Mouse (Mus musculus): ENCODE measurements around the gene Mapk1. TPM values are rescaled to one million over a fixed set of nuclear protein-coding genes. Genes with fewer than 3 reads are reported as not detected.

Gene Mapk1
- polyA plus RNA-seq, 1 experiment from 2014 or later = 177 TPM

DNA sequence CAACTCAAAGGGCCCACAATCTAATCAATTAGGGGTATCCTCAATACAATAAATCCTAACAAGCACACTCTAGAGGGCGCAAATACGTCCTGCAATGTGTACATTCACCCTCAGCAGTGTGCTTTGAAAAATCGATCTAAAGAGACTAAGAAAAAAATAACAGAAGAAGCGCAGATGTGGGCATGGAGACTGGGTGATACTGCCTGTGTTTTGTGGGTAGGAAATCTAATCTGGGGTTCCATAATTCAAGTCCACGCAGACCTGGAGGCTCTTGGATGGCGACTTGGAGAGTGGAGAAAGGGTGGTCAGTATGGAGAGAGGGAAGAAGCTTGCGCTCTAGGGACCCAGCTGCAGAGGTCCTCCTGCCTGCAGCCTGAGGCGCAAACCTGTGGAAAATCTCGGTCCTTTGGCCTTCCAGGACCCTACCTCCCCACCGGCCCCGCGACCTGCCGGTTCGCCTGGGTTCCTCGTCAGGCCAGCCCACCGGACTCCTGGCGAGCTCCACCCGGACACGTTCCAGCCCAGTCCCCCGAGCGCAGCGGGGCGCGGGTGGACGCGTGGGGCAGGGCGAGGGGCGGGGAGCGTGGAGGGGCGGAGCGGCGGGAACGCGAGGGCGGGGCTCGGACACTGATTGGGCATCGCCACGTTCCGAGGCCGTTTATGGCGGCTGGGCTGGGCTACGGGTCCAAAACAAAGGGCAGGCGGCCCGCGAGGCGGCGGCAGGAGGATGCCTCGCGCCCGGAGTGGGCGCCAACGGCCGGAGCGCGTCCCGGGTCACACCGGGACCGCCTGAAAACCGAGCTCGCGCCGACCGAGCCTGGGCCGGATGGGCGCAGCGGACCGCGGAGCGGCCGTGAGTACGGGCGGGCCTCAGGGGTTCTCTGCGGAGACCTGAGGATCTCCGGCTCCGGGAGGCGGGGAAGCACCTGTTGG is 86.6 kb downstream of the Mapk1 start, which contains the start of gene Ypel1:
TSS of gene Ypel1 (plus strand) at position 186 of the 933 bp plus-strand sequence.
- Histone ChIP-seq H3K4me1 (0 out of 2 replicates have a peak, but pooled peaks cover 6% of the 10 kb centered on the region), H3K4me3 (peak within 1 kb of the TSS; percentile 73), H3K27ac (peak within 1 kb of the TSS; percentile 80), H3K4me2 (replicated peaks) (peak within 1 kb of the TSS; percentile 73), H3K27me3 (replicated peaks) (no peaks in the 10 kb centered on the region), H3K36me3 (peaks cover 7% of the 10 kb centered on the region), H3K9ac (peak within 1 kb of the TSS; percentile 87), H3K9me3 (no peaks in the 10 kb centered on the region)
- ATAC-seq (ENCODE audit: low FRiP score, low read depth) = peak; percentile 97
- WGBS = under 1% methylated on average over 76 of the region's 76 CpGs

DNA sequence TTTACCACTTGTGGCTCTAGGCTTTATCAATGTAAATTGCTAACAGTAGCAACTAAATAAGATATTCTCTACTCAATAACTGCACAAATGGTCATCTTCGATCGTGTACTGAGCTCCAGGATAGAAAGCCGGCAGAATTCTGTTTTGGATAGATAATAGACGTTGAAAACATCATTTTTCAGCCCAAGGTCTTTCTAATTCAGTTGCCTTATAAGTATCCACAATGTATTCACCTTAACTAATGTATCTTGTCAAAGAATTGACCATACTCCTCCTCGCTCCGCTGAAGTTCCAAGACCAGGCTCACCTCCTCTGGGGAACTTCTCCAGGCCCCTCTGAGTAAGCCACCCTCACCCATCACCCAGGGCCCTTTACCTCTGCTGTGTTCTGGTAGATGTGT is 87.5 kb downstream of the Mapk1 start:
- H3K27me3 ChIP-seq (replicated peaks) = no peaks in the 10 kb centered on the region
- H3K36me3 ChIP-seq = peaks cover 17% of the 10 kb centered on the region
- H3K9ac ChIP-seq = 0 out of 2 replicates have a peak overlapping the region, but pooled peaks have one; percentile 87
- WGBS = 50% methylated on average over 6 of the region's 6 CpGs
- 0 out of 2 replicates have a peak, but pooled peaks cover 6% of the 10 kb centered on the region for H3K4me1 ChIP-seq
- ATAC-seq (ENCODE audit: low FRiP score, low read depth) = no peak
- H3K9me3 ChIP-seq = peaks cover 5% of the 10 kb centered on the region; the same call in 1 of the 2 replicates
- peak overlapping the region; percentile 73 for H3K4me3 ChIP-seq
- peak overlapping the region; percentile 73 for H3K4me2 ChIP-seq (replicated peaks)
- no peak overlapping the region for H3K27ac ChIP-seq

DNA sequence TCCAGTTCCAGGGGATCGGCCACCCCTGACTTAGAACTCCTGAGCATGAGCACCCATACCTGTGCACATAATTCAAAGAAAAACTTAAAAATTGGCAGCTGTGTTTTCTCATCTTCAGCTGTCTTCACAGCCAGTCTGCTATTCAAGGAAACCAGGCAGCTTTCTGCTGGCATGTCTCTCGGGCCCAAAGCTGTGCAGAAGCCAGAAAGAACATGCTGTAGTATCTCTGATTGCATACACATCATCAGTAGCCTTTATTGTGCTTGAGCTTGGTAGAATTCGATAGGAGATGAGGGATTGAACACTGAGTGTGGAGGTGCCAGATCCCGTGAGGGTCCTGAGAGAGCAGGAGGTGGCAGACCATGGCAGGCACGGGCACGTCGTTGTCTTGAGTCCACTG is 89.8 kb downstream of the Mapk1 start:
- H3K4me1 ChIP-seq = 0 out of 2 replicates have a peak, but pooled peaks cover 6% of the 10 kb centered on the region
- peaks cover 32% of the 10 kb centered on the region for H3K36me3 ChIP-seq
- no peak for ATAC-seq (ENCODE audit: low FRiP score, low read depth)
- no peak overlapping the region for H3K9ac ChIP-seq
- no peak overlapping the region for H3K4me3 ChIP-seq
- peaks cover 5% of the 10 kb centered on the region; the same call in 1 of the 2 replicates for H3K9me3 ChIP-seq
- 96% methylated on average over 7 of the region's 7 CpGs for WGBS
- H3K27me3 ChIP-seq (replicated peaks) = no peaks in the 10 kb centered on the region
- no peak overlapping the region for H3K4me2 ChIP-seq (replicated peaks)
- H3K27ac ChIP-seq = no peak overlapping the region

DNA sequence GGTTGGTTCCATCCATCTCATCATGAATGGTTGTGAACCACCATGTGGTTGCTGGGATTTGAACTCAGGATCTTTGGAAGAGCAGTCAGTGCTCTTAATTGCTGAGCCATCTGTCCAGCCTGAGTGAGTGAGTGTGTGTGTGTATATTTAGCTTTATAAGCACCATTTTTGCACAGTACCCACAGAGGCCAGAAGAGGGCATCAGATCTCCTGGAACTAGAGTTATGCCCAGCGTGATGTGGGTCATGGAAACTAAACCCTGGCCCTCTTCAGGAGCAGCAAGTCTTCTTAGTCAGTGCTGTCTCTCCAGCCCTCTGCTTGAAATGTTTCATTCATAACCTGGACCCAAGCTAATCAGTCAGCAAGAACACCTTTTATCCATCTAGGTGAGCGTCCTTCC is 93.1 kb downstream of the Mapk1 start:
- no peaks in the 10 kb centered on the region for H3K4me1 ChIP-seq
- H3K36me3 ChIP-seq = peaks cover 60% of the 10 kb centered on the region
- H3K4me3 ChIP-seq = no peak overlapping the region
- 94% methylated on average over 2 of the region's 2 CpGs for WGBS
- no peak overlapping the region for H3K27ac ChIP-seq
- H3K4me2 ChIP-seq (replicated peaks) = no peak overlapping the region
- ATAC-seq (ENCODE audit: low FRiP score, low read depth) = no peak
- peaks cover 5% of the 10 kb centered on the region; the same call in 1 of the 2 replicates for H3K9me3 ChIP-seq
- H3K27me3 ChIP-seq (replicated peaks) = no peaks in the 10 kb centered on the region
- H3K9ac ChIP-seq = no peak overlapping the region

DNA sequence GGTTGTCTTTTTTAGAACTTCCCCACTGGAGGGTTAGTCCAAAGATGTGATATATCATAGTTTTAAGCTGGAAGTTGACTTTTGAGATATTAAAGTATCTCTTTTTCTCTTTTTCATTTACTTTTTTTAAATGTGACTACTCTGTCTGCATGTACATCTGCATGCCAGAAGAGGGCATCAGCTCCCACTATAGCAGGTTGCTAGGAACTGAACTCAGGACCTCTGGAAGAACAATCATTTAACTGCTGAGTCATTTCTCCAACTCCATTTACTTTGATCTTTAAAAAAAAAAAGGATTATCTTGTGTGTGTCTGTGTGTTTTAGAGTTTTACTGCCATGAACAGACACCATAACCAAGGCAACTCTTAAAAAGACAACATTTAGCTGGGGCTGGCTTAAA is 93.7 kb downstream of the Mapk1 start:
- peaks cover 66% of the 10 kb centered on the region for H3K36me3 ChIP-seq

DNA sequence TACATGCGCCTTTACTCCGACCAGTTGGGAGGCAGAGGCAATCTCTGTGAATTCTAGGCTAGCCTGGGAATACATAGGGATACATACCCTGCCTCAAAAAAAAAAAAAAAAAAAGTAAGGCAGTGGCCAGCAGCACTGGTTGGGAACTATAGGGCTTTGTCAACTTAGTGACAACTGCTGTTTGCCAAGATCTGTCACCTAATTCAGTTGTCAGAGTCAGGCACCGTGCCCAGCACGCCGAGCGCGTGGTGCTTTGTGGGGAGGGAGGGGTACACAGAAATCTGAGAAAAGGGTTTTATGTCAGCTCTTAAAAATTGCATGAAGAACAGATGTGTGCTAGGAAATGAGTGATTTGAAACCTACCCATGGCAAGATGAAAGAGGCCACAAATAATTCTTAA is 94.9 kb downstream of the Mapk1 start:
- no peak overlapping the region for H3K27ac ChIP-seq
- H3K4me1 ChIP-seq = no peaks in the 10 kb centered on the region
- H3K9ac ChIP-seq = no peak overlapping the region
- H3K4me3 ChIP-seq = no peak overlapping the region
- peaks cover 78% of the 10 kb centered on the region for H3K36me3 ChIP-seq
- 89% methylated on average over 7 of the region's 7 CpGs for WGBS
- H3K9me3 ChIP-seq = peaks cover 5% of the 10 kb centered on the region; the same call in 1 of the 2 replicates
- H3K27me3 ChIP-seq (replicated peaks) = no peaks in the 10 kb centered on the region
- no peak overlapping the region for H3K4me2 ChIP-seq (replicated peaks)
- no peak for ATAC-seq (ENCODE audit: low FRiP score, low read depth)

More for the DNA sequence above, 93.7 kb downstream of the Mapk1 start:
- Histone ChIP-seq H3K4me2 (replicated peaks) (no peak overlapping the region), H3K4me1 (no peaks in the 10 kb centered on the region), H3K9ac (no peak overlapping the region), H3K4me3 (no peak overlapping the region), H3K27ac (no peak overlapping the region), H3K9me3 (peaks cover 5% of the 10 kb centered on the region; the same call in 1 of the 2 replicates), H3K27me3 (replicated peaks) (no peaks in the 10 kb centered on the region)
- ATAC-seq (ENCODE audit: low FRiP score, low read depth) = no peak

DNA sequence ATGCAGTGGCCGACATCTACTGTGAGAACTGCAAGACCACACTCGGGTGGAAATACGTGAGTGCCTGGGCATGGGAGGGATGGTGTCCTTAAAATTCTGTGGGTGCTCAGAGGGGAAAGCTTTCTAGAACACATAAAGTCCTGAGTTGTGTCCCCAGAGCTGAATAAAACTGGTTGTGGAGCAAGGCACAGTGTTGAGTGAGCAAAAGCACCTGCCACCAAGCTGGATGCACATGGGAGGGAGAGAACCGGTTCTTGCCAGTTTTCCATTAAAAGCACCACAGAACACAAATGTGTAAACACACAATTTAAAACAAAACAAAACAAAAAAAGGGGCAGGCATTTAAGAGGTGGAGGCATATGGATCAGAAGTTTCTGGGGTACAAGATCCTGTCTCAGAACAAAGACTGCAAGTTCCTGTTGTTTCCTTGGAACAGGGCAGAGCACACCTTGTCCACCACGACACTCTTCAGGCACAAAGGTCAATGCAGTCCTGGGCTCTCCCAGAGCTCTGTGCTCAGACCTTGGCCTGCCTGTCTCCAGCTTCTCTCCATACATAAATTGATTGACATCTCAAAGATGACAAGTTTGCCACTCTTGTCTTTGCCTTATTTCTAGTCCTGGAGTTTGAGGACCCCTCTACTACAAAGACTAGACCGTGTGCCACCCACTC is 99.1 kb downstream of the Mapk1 start:
- H3K36me3 ChIP-seq = peaks cover 93% of the 10 kb centered on the region
- H3K27me3 ChIP-seq (replicated peaks) = no peaks in the 10 kb centered on the region
- no peak overlapping the region for H3K4me3 ChIP-seq
- no peaks in the 10 kb centered on the region for H3K4me1 ChIP-seq
- 92% methylated on average over 6 of the region's 6 CpGs for WGBS
- no peak overlapping the region for H3K4me2 ChIP-seq (replicated peaks)
- H3K9me3 ChIP-seq = no peaks in the 10 kb centered on the region
- no peak for ATAC-seq (ENCODE audit: low FRiP score, low read depth)
- no peak overlapping the region for H3K9ac ChIP-seq
- no peak overlapping the region for H3K27ac ChIP-seq

DNA sequence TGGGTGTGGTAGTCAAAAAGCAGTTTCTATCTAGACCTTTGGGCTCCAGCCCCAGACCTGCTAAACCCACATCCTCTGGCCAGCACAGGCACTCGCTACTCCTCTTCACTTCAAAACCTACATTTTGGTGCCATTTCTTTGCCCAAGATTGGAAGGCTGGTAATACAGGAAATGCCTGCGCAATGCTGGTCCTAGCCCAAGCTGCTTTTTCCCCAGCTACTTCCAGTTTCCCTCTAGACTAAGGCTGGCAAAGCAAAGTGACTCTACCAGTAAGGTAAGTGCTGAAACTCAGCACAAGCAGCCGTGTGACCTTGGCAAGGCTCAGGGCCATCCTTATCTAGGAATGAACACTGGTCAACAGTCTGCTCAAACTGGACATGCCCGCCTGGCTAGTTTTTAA is 102.5 kb downstream of the Mapk1 start:
- Histone ChIP-seq H3K4me3 (no peak overlapping the region), H3K9ac (no peak overlapping the region), H3K4me2 (replicated peaks) (no peak overlapping the region), H3K9me3 (no peaks in the 10 kb centered on the region), H3K27me3 (replicated peaks) (no peaks in the 10 kb centered on the region), H3K27ac (no peak overlapping the region), H3K36me3 (peaks cover 98% of the 10 kb centered on the region), H3K4me1 (no peaks in the 10 kb centered on the region)
- ATAC-seq (ENCODE audit: low FRiP score, low read depth) = no peak
- 93% methylated on average over 4 of the region's 4 CpGs for WGBS

DNA sequence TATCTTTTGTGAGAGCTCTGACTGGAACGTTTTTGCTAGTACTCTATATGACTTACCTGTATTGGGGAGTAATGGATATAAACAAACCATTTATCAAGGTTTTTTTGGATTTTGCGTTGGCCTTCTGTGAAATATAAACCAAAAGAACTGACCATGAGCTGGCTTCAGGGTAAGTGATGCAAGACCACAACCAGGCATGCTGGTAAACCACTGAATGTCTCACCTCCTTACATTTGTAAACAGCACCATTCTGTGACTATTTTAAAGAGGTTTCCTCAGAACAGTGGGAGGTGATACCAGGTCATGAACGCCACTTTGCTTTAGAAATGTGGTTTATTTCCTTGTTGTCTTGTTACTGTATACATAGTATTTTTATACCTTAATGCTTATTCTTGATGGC is 103.1 kb downstream of the Mapk1 start:
- H3K4me3 ChIP-seq = no peak overlapping the region
- peaks cover 98% of the 10 kb centered on the region for H3K36me3 ChIP-seq
- H3K27ac ChIP-seq = no peak overlapping the region
- H3K9me3 ChIP-seq = no peaks in the 10 kb centered on the region
- WGBS = 91% methylated on average over 3 of the region's 3 CpGs
- ATAC-seq (ENCODE audit: low FRiP score, low read depth) = no peak
- H3K4me2 ChIP-seq (replicated peaks) = no peak overlapping the region
- H3K4me1 ChIP-seq = no peaks in the 10 kb centered on the region
- H3K9ac ChIP-seq = no peak overlapping the region
- H3K27me3 ChIP-seq (replicated peaks) = no peaks in the 10 kb centered on the region

DNA sequence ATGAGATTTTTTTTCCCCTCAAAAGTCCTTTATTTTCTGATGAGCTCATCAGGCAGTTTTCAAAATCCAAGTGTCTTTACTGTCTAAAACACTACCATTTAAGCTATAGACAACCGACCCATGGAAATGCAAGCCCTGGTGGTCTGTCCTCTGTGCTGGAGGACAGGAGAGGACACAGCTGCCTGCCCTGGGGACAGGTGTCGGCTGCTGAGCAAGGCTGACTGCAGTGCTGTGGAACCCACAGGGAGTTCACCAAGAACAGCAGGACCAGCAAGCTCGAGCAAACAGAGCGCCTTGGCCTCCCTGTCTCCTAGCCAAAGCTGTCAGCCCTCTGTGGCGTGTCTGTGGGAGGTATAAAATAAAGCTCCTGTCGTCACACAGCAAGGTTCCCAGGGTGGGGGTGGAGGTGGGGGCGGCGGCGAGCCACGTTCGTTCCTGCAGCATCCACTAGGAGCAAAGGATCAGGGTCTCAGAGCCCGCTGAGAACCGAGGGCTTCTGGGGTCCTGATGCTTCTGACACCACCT is 103.5 kb downstream of the Mapk1 start:
- Histone ChIP-seq H3K4me1 (no peaks in the 10 kb centered on the region), H3K4me2 (replicated peaks) (no peak overlapping the region), H3K9me3 (no peaks in the 10 kb centered on the region), H3K27me3 (replicated peaks) (no peaks in the 10 kb centered on the region), H3K9ac (no peak overlapping the region), H3K4me3 (no peak overlapping the region), H3K27ac (no peak overlapping the region), H3K36me3 (peaks cover 98% of the 10 kb centered on the region)
- WGBS = 75% methylated on average over 13 of the region's 13 CpGs
- ATAC-seq (ENCODE audit: low FRiP score, low read depth) = no peak

DNA sequence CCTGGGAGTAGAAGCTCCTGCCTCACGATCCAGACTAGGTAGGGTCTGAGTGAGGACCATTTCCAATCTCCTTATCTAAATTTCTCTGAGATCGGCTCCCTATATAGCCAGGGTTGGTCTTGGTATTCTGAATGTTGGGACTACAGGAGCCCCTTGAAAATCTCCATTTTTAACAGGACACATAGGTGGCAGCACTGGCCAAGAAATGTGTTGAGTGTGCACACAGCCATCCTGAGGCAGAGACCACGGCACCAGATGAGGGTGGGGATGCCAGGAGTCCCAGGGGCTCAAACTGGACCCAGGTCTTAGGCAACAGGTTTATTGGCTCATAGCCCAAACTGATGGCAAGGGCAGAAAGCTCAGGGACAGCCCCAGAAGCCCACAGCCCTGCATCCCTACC is 105.2 kb downstream of the Mapk1 start:
- 84% methylated on average over 3 of the region's 3 CpGs for whole genome bisulfite sequencing
- Histone ChIP-seq H3K4me2 (replicated peaks) (no peak overlapping the region), H3K9me3 (no peaks in the 10 kb centered on the region), H3K4me3 (no peak overlapping the region), H3K27me3 (replicated peaks) (no peaks in the 10 kb centered on the region), H3K27ac (no peak overlapping the region), H3K4me1 (no peaks in the 10 kb centered on the region), H3K9ac (no peak overlapping the region), H3K36me3 (peaks cover 97% of the 10 kb centered on the region)
- no peak for ATAC-seq (ENCODE audit: low FRiP score, low read depth)

DNA sequence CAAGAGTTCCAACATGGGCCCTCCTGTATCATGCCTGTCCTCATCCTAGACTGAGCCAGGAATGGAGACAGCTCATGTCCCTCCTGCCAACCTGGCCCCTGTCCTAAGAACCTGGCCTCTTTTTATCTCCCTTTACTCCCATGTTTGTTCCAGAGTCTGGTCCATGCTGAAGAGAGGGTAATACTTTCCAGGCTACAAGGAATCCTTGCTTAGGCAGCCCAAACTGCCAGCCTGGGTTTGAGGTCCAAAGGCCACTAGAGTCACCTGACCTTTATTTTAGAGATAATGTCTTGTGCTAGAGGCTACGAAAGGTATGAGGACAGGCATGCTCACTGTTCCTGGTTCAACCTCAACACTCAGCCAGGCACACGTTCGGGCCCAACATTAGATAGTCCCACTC is 113.8 kb downstream of the Mapk1 start:
- Histone ChIP-seq H3K27ac (no peak overlapping the region), H3K36me3 (peaks cover 89% of the 10 kb centered on the region)

More for the DNA sequence above, 113.8 kb downstream of the Mapk1 start:
- no peaks in the 10 kb centered on the region for H3K9me3 ChIP-seq
- ATAC-seq (ENCODE audit: low FRiP score, low read depth) = no peak
- no peak overlapping the region for H3K4me2 ChIP-seq (replicated peaks)
- no peaks in the 10 kb centered on the region for H3K27me3 ChIP-seq (replicated peaks)
- no peak overlapping the region for H3K9ac ChIP-seq
- no peaks in the 10 kb centered on the region for H3K4me1 ChIP-seq
- H3K4me3 ChIP-seq = no peak overlapping the region
- 96% methylated on average over 3 of the region's 3 CpGs for WGBS
